Mouse (Mus musculus): ENCODE data around the gene Gm29609. TPM values are rescaled to one million over a fixed set of nuclear protein-coding genes. Genes with fewer than 3 reads are reported as not detected.
A peak's percentile ranks its signal among the peaks of the same experiment; 100 is the strongest.

The Gm29609 gene
- polyA plus RNA-seq, 1 experiment from 2014 or later: 0.70 TPM

DNA sequence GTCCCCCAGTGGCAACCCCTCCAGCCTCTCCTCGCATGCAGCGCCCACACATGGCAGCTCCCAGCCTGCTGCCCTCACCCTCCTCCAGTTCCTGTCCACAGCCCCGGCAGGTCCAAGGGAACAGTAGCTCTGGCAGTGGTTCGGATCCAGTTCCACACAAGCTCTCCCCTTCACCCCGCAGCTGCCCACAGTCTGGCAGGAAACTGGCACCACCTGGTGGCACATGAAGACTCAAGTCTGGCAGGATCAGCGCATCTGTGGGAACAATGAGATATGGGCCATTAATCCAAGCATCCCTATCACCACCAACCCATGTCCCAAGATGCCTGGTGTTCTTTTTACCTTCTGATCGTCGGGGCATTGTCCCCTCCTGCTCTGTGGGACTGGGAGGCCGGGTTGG lies 20.2 kb upstream of the Gm29609 start:
- ATAC-seq (ENCODE audit: low FRiP score, low TSS enrichment) (no peak), DNase-seq (no peak)
- H3K4me1 ChIP-seq (ENCODE audit: control insufficient read depth, insufficient read depth, low read length): peaks cover 10% of the 10 kb centered on the region; the same call in 1 of the 2 replicates
- no peaks in the 10 kb centered on the region for H3K27me3 ChIP-seq (ENCODE audit: control insufficient read depth, insufficient read depth, low read length)
- peaks cover 80% of the 10 kb centered on the region for H3K36me3 ChIP-seq (ENCODE audit: control insufficient read depth, insufficient read depth, low read length)
- no peak overlapping the region for H3K27ac ChIP-seq (replicated peaks; ENCODE audit: low read depth, low read length)
- H3K9me3 ChIP-seq (ENCODE audit: control insufficient read depth, low read length): peaks cover 5% of the 10 kb centered on the region
- peak overlapping the region; percentile 1; the same call in 1 of the 2 replicates for H3K4me3 ChIP-seq (replicated peaks; ENCODE audit: low read depth, low read length)
- no peak overlapping the region for H3K4me2 ChIP-seq (ENCODE audit: low read length)
- H3K9ac ChIP-seq (replicated peaks; ENCODE audit: low read length): no peak overlapping the region
- whole genome bisulfite sequencing: 84% methylated on average over 9 of the region's 9 CpGs

DNA sequence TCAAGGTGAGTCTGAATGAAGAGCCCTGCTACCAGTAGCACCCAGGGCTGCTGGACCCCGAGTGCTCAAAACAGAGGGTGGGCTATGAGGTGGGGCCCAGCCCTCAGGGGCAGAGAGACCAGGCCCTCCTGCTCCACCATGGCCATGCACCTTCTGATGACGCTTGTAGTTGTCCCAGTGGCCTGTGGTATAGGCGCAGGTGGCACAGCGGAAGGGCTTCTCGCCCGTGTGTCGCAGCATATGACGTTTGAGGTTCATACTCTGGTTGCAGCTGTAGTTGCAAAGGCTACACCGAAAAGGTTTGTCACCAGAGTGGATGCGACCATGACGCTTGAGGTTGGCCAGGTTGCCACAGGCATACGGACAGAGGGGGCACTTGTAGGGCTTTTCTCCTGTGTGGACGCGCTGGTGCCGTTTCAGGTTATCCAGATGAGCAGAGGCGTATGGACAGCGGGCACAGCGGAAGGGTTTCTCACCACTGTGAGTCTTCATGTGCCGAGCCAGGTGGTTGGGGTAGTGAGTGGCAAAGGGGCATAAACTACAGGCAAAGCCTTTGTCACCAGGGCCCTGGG lies 19.7 kb upstream of the Gm29609 start:
- Histone ChIP-seq H3K9me3 (ENCODE audit: control insufficient read depth, low read length) (peaks cover 5% of the 10 kb centered on the region), H3K36me3 (ENCODE audit: control insufficient read depth, insufficient read depth, low read length) (peaks cover 80% of the 10 kb centered on the region), H3K4me1 (ENCODE audit: control insufficient read depth, insufficient read depth, low read length) (peaks cover 10% of the 10 kb centered on the region), H3K4me2 (ENCODE audit: low read length) (no peak overlapping the region), H3K27me3 (ENCODE audit: control insufficient read depth, insufficient read depth, low read length) (no peaks in the 10 kb centered on the region), H3K9ac (replicated peaks; ENCODE audit: low read length) (no peak overlapping the region), H3K4me3 (replicated peaks; ENCODE audit: low read depth, low read length) (no peak overlapping the region), H3K27ac (replicated peaks; ENCODE audit: low read depth, low read length) (no peak overlapping the region)
- ATAC-seq (ENCODE audit: low FRiP score, low TSS enrichment) (no peak), DNase-seq (no peak)
- 92% methylated on average over 19 of the region's 19 CpGs for WGBS

DNA sequence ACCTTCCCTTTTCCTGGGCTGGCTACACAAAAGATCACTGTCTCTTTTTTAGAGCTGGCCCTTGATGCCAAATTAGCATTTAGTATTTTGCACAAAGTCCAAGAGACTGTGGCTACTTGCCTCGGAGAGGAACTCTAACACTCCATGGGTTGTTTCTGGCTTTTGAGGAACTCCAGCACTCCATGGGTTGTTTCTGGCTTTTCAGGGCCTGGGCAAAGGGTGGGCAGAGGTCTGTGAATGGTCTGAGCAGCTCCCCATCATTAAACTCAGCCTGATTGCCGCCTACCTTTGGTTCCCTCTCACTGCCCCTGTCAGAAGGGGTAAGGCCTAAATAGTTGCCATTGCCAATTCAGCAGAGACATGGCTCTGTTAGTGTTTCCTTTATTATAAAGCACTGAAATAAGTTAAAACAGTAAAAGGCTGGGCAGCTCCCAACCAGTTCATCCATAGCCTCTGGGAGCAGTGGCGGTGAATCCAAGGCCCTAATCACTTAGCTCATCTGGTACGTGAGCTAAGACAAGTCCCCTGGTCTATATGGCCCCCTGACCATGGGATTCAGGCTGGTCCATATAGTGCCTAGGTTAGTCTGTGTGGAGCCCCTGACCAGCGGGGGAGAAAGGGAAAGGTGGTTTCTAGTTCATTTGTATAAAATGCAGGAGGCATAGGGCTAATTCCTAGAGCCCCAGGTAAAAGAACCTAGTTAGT lies 19.1 kb upstream of the Gm29609 start:
- no peak overlapping the region for H3K4me3 ChIP-seq (replicated peaks; ENCODE audit: low read depth, low read length)
- H3K27me3 ChIP-seq (ENCODE audit: control insufficient read depth, insufficient read depth, low read length): no peaks in the 10 kb centered on the region
- H3K9ac ChIP-seq (replicated peaks; ENCODE audit: low read length): no peak overlapping the region
- peaks cover 15% of the 10 kb centered on the region for H3K4me1 ChIP-seq (ENCODE audit: control insufficient read depth, insufficient read depth, low read length)
- no peak overlapping the region for H3K27ac ChIP-seq (replicated peaks; ENCODE audit: low read depth, low read length)
- DNase-seq (no peak), ATAC-seq (ENCODE audit: low FRiP score, low TSS enrichment) (no peak)
- peaks cover 5% of the 10 kb centered on the region for H3K9me3 ChIP-seq (ENCODE audit: control insufficient read depth, low read length)
- 84% methylated on average over 5 of the region's 5 CpGs for WGBS
- H3K36me3 ChIP-seq (ENCODE audit: control insufficient read depth, insufficient read depth, low read length): peaks cover 74% of the 10 kb centered on the region
- no peak overlapping the region for H3K4me2 ChIP-seq (ENCODE audit: low read length)

DNA sequence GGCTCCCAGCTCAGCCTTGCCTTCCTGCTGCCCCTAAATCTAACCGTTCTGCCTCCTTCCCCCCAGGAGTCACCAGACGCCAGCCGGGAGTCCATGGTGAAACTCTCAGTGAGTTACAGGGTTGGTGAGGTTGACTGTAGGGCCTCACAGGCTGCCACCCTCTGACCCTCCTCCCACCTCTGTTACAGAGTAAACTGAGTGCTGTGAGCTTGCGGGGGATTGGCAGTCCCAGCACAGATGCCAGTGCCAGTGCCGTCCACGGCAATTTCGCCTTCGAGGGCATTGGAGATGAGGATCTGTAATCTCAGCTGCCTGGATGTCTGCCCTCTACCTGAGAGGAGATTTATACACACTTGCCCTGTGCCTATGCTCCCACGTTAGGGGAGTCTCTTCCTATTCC lies 18.5 kb upstream of the Gm29609 start:
- Histone ChIP-seq H3K27me3 (ENCODE audit: control insufficient read depth, insufficient read depth, low read length) (no peaks in the 10 kb centered on the region), H3K9me3 (ENCODE audit: control insufficient read depth, low read length) (peaks cover 5% of the 10 kb centered on the region), H3K4me1 (ENCODE audit: control insufficient read depth, insufficient read depth, low read length) (peaks cover 15% of the 10 kb centered on the region), H3K9ac (replicated peaks; ENCODE audit: low read length) (no peak overlapping the region), H3K36me3 (ENCODE audit: control insufficient read depth, insufficient read depth, low read length) (peaks cover 68% of the 10 kb centered on the region), H3K4me3 (replicated peaks; ENCODE audit: low read depth, low read length) (no peak overlapping the region), H3K27ac (replicated peaks; ENCODE audit: low read depth, low read length) (no peak overlapping the region), H3K4me2 (ENCODE audit: low read length) (no peak overlapping the region)
- ATAC-seq (ENCODE audit: low FRiP score, low TSS enrichment): no peak
- 92% methylated on average over 9 of the region's 9 CpGs for WGBS
- no peak for DNase-seq

DNA sequence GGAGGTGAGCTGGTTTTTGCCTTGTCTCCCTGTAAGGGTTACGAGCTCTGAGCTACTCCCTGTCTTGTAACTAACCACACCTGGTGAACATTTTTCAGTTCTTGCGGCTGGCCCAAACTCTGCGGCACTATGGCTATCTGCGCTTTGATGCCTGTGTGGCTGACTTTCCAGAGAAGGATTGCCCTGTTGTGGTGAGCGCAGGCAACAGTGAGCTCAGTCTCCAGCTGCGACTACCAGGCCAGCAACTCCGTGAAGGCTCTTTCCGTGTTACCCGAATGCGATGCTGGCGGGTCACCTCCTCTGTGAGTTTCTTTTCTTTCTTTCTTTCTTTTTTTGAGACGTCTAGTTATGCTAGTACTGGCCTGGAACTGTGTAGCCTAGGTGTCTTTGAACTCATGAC lies 17.4 kb upstream of the Gm29609 start:
- no peak overlapping the region for H3K9ac ChIP-seq (replicated peaks; ENCODE audit: low read length)
- DNase-seq (no peak), ATAC-seq (ENCODE audit: low FRiP score, low TSS enrichment) (no peak)
- peaks cover 5% of the 10 kb centered on the region for H3K9me3 ChIP-seq (ENCODE audit: control insufficient read depth, low read length)
- no peak overlapping the region for H3K4me3 ChIP-seq (replicated peaks; ENCODE audit: low read depth, low read length)
- no peak overlapping the region for H3K27ac ChIP-seq (replicated peaks; ENCODE audit: low read depth, low read length)
- H3K27me3 ChIP-seq (ENCODE audit: control insufficient read depth, insufficient read depth, low read length): no peaks in the 10 kb centered on the region
- peaks cover 63% of the 10 kb centered on the region for H3K36me3 ChIP-seq (ENCODE audit: control insufficient read depth, insufficient read depth, low read length)
- 95% methylated on average over 12 of the region's 12 CpGs for WGBS
- peaks cover 8% of the 10 kb centered on the region for H3K4me1 ChIP-seq (ENCODE audit: control insufficient read depth, insufficient read depth, low read length)
- H3K4me2 ChIP-seq (ENCODE audit: low read length): no peak overlapping the region

DNA sequence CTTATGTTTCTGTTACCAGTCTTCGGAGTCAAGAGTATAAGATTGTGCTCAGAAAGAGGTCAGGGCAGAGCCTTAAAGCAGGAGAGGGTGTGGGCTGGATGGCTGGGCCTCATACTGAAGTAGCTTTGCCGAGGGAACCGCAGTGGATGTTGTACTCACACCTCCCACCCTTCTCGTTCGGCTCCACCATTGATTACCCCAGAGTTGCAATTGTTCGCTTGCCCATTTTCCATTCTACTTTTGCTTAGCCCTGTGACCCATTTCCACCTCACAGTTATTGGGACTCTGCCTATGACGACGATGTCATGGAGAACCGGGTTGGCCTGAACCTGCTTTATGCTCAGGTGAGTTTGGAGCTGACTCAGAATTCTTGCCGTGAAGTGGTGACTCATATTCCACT lies 16.5 kb upstream of the Gm29609 start:
- ATAC-seq (ENCODE audit: low FRiP score, low TSS enrichment) (no peak), DNase-seq (no peak)
- Histone ChIP-seq H3K4me2 (ENCODE audit: low read length) (no peak overlapping the region), H3K4me1 (ENCODE audit: control insufficient read depth, insufficient read depth, low read length) (peaks cover 12% of the 10 kb centered on the region), H3K4me3 (replicated peaks; ENCODE audit: low read depth, low read length) (no peak overlapping the region), H3K36me3 (ENCODE audit: control insufficient read depth, insufficient read depth, low read length) (peaks cover 66% of the 10 kb centered on the region), H3K27me3 (ENCODE audit: control insufficient read depth, insufficient read depth, low read length) (no peaks in the 10 kb centered on the region), H3K9ac (replicated peaks; ENCODE audit: low read length) (no peak overlapping the region), H3K9me3 (ENCODE audit: control insufficient read depth, low read length) (peaks cover 5% of the 10 kb centered on the region), H3K27ac (replicated peaks; ENCODE audit: low read depth, low read length) (no peak overlapping the region)
- WGBS: 92% methylated on average over 10 of the region's 10 CpGs

DNA sequence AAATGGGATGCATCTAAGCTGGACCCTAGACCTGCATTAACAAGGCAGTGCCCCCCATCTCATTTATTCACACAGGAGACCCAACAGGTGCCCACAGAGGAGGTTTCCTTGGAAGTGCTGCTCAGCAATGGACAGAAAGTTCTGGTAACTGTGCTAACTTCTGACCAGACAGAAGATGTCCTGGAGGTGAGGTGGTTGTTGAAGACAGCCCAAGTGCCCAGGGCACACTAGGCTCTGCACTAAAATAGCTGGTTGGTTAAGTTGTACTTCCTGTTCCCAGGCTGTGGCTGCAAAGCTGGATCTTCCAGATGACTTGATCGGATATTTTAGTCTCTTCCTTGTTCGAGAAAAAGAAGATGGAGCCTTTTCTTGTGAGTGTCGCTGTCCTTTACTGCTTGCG lies 16.0 kb upstream of the Gm29609 start:
- H3K4me2 ChIP-seq (ENCODE audit: low read length): no peak overlapping the region
- ATAC-seq (ENCODE audit: low FRiP score, low TSS enrichment) (no peak), DNase-seq (no peak)
- no peak overlapping the region for H3K4me3 ChIP-seq (replicated peaks; ENCODE audit: low read depth, low read length)
- peaks cover 12% of the 10 kb centered on the region for H3K4me1 ChIP-seq (ENCODE audit: control insufficient read depth, insufficient read depth, low read length)
- no peaks in the 10 kb centered on the region for H3K27me3 ChIP-seq (ENCODE audit: control insufficient read depth, insufficient read depth, low read length)
- H3K27ac ChIP-seq (replicated peaks; ENCODE audit: low read depth, low read length): no peak overlapping the region
- WGBS: 96% methylated on average over 4 of the region's 4 CpGs
- peaks cover 5% of the 10 kb centered on the region for H3K9me3 ChIP-seq (ENCODE audit: control insufficient read depth, low read length)
- H3K9ac ChIP-seq (replicated peaks; ENCODE audit: low read length): no peak overlapping the region
- H3K36me3 ChIP-seq (ENCODE audit: control insufficient read depth, insufficient read depth, low read length): peaks cover 70% of the 10 kb centered on the region

DNA sequence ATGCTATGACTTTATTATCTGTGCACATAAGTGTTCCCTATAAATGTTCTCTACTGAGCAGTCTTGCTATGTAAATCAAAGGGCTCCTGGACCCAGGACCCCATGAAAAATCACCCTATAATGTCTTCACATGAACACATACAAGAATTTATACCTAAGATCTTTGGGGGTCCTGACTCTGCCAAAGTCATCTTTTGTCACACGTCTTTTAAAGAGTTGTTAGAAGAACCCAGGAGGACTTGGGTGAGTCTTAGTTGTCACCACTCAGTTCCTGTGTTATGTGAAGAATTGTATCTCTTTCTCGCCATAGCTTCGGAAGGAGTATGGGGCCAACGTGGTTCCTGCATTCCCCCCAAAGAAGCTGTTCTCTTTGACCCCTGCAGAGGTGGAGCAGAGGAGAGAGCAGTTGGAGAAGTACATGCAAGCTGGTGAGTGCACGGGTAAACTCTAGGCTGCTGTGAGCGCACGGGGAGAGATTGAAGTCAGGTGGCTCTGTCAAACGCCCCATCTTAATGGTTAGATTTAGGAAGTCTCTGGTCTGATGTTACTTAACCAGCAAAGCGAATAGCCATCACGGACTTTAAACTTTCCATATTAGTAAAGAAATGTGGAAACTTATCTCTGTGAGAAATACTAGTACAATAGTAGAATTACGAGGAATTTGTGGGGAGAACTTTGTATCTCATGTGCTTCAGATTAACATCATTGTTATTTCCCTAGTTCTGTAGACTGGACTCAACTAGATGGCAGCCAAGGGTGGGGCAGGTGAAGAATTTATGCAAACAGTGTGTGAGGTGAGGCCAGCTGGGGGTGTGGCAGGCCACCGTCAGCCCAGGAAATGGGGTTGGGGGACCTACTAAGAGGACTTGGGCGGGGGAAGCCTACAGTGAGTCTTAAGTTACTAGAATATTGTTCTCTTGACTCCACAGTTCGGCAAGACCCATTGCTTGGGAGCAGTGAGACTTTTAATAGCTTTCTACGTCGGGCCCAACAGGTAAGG lies 15.1 kb upstream of the Gm29609 start:
- Histone ChIP-seq H3K4me2 (ENCODE audit: low read length) (peak overlapping the region; percentile 97; the same call in 1 of the 2 replicates), H3K36me3 (ENCODE audit: control insufficient read depth, insufficient read depth, low read length) (peaks cover 70% of the 10 kb centered on the region), H3K4me1 (ENCODE audit: control insufficient read depth, insufficient read depth, low read length) (peaks cover 12% of the 10 kb centered on the region), H3K27ac (replicated peaks; ENCODE audit: low read depth, low read length) (no peak overlapping the region), H3K9me3 (ENCODE audit: control insufficient read depth, low read length) (no peaks in the 10 kb centered on the region), H3K27me3 (ENCODE audit: control insufficient read depth, insufficient read depth, low read length) (no peaks in the 10 kb centered on the region), H3K4me3 (replicated peaks; ENCODE audit: low read depth, low read length) (no peak overlapping the region), H3K9ac (replicated peaks; ENCODE audit: low read length) (no peak overlapping the region)
- WGBS: 94% methylated on average over 16 of the region's 16 CpGs
- ATAC-seq (ENCODE audit: low FRiP score, low TSS enrichment): no peak
- no peak for DNase-seq

All from midbrain, embryonic 14.5 days (tissue).